Mouse (Mus musculus): ENCODE measurements around the gene Plb1.

DNA sequence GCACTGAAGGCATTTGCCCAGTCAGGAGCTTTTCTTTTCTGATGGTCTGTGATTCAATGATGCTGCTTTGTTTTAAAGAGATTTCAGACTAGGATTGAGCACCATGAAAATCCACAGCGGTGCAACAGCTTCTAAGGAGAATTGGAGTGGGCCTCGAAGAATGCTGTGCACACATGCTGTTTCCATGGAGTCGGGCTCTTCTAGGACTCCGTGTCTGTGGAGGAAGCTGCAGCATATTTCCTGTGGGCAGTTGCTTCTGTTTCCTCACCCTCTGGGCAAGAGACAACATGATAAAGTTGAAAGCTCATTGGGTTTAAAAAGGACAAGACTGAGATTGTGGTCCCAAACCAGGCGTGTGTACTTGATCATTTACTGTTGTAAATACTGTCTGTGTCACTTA lies 157.8 kb downstream of the Plb1 start:
- TF ChIP-seq CTCF (IDR thresholded peaks at IDR 0.05; ENCODE audit: low read depth) (no peak), EP300 (IDR thresholded peaks at IDR 0.05; ENCODE audit: low read depth) (no peak)

Data from liver, postnatal 0 days (tissue).